Mouse (Mus musculus) megakaryocyte progenitor cell, adult 5-6 weeks (primary cell): ENCODE results near the gene Cdc25b. TPM values are rescaled to one million over a fixed set of nuclear protein-coding genes. Genes with fewer than 3 reads are reported as not detected.

Source experiments
- ATAC-seq: replicated peaks from 2 replicates; pipeline ENCODE4 v1.8.0; 2016; ENCODE audit warnings: mild to moderate bottlenecking, moderate TSS enrichment, inconsistent platforms; ENCODE audit not compliant: poor library complexity
- total RNA-seq, 2 experiments: library from RNA; stranded (forward) in 1 of 2; stranded (reverse) in 1 of 2; fragments of 157-497, 149-512 nt in 1 of 2; fragments of 200-1000 nt in 1 of 2; gene quantifications; 2 replicates each; pipeline versions ENCODE4 v1.2.3 to v1.2.4; 2015 to 2017

Gene Cdc25b
- total RNA-seq, 2 experiments from 2014 or later, result 8.9 to 13.4 TPM

DNA sequence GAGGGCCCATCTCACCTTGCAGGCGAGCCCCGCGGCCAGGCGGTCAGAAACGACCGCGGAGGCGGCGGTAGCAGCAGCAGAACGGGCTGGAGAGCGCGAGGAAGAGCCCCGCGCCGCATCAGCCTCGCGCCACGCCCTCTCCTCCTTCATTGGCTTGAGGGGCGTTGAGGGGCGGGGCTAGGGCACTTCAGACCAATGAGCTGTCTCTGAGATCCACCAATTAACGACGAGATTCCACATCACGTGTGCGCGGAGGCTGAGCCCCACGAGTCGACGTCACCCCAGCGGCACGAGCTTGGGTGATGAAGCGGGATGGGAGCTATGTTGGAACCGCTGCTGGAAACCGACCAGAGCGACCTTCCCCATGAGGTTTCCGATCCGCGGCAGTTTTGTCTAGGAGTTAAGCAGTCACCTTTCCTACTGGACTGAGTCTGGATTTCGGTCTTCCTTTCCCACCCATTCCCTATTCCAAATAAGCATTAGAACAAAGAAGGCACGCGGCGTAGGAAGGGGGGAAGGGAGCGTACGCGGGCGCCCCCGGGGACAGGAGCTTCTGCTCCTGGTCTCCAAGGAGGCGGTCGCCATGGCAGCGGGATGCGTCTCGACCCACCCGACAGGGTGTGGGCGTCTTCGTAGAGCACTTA, 26.7 kb upstream of the Cdc25b start, which contains the start of gene 1700037H04Rik:
TSS of gene 1700037H04Rik (minus strand) at position 144 of the 644 bp plus-strand sequence.
- ATAC-seq, result peak; percentile 93

DNA sequence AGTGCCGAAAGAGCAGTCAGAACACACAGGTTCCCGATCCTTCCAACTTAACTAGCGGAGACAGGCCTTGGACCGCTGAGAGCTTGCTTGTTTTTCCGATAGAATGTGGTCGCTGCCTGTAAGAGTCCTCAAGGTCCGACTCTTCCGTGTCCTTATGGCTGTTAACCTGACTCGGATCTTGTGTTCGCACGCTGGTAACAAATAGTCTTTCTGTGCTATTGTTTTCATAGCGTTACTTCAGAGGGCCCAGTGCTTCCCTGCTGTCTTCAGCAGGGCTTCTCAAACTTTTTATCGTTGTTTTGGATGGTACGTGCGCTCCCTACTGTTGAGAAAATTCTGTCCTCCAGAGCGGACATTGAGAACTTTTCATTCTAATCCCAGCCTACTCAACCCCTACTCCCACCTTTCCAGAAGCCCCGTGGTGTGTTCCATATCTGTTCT, 26.1 kb upstream of the Cdc25b start:
- ATAC-seq, result peak; percentile 27; the same call in 1 of the 2 replicates

- ATAC-seq, result no peak
These were observed 22.8 kb upstream of the Cdc25b start for GRCm38 (mm10) chr2:131163924-131164323.

GRCm38 (mm10) chr2:131166172-131166571, 20.6 kb upstream of the Cdc25b start:
- ATAC-seq, result no peak

- no peak for ATAC-seq
These were observed 18.8 kb upstream of the Cdc25b start for GRCm38 (mm10) chr2:131167984-131168383.

DNA sequence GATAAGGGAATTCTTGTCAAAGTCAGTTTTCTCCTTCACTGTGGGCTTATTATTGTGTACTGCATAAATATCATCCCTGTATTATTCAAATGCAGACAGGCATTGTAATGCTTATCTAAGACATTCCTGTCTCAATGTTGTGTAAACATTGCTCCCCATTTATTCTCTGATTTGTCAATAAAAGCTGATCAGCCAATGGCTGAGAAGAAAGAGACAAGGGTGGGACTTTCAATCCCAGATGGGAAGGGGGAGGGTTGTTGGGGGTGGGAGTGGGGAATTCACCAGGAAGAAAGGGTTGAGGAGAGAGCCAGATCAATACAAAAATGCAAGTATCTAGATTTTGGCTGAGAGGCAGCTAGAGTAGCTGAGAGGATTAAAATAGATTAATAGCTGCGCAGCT, 17.8 kb upstream of the Cdc25b start:
- no peak for ATAC-seq

- no peak for ATAC-seq
These were observed 15.8 kb upstream of the Cdc25b start for GRCm38 (mm10) chr2:131170936-131171335.

GRCm38 (mm10) chr2:131171401-131172104, 15.2 kb upstream of the Cdc25b start:
- peak; percentile 11; the same call in 1 of the 2 replicates for ATAC-seq

DNA sequence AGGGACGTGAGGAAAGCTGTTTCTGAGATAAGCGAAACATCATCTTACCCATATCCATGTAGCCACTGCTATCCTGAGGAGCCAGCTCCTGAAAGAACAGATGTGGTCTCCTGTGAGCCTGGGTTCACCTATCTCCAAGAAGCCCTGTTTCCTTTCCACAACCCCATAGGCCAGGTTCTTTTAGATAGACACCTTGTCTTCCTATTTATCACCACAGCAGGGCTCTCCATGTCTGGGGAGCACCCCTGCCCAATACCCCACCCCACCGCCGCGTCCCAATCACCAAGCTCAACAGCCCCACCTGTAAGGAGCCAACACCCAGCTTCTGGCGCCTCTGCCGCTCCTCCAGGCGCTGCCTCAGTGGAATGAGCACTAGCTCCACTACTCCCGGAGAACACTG, 14.4 kb upstream of the Cdc25b start:
- 0 out of 2 replicates have a peak, but pooled peaks have one; percentile 13 for ATAC-seq

DNA sequence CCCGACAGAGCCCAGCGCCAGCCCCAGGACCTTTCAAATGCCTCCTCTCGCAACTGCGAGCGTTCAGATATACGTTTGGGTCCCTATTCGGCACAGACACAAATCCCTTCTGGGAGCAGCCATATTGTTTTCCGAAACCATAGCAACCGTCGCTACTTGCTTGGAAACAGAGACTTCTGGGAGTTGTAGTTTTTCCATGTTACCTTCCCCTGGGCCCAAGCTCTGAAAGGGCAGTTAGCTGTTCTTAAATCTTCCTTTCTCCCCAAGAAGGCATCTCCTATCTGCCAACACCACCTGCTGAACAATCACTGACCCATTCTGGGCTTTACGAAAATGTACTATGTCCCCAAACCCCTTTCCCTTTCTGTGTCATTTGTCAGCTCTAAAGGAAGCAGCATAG, 12.0 kb upstream of the Cdc25b start:
- ATAC-seq, result peak; percentile 69

DNA sequence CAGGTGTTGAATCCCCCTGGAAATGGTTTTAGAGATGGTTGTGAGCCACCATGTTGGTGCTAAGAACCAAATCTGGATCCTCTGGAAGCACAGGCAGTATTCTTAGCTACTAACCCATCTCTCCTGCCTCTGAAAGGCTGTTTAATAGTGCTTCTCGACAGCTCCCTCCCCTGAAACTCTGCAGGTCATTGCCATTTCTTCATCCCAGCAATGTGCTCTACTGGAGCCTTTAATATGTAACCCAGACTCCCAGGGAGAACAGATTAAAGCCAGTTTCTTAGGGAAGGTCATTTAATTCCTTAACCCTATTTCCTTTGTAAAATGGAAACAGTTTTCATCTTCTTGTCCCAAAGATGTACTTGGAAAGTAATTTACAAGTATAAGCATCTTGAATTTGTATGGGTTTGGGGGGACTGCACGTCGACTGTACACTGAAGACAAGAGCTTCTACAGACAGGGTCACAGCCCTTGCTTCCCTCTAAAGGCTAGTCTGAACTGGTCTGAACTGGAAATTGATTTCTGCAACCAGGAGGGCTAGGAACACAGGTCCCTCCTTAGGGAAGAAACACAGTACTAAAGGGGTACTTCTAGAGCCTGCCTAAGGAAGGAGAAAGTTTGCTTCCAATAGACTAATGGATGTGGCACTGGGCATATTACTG, 11.3 kb upstream of the Cdc25b start:
- ATAC-seq, result no peak

- no peak for ATAC-seq
These were observed 10.8 kb upstream of the Cdc25b start for GRCm38 (mm10) chr2:131175945-131176309.

DNA sequence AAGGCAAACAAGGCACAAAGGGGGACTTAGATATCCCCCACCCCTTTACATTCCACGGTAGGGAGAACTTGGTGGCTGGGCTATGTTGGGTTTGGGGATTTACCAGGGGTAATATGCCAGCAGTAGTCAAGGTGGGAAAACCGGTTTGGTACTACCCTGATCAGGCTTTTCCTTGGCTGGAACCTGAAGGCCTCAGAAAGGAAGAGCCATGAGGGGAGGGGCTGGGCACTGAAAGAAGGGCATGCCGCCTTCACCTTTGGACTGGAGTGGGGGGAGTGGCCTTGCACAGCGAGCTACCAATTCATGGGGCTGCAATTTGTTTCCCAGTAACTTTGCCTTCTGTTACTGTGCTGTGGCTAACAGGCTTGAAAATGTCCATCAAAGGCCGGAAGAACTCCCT, 10.3 kb upstream of the Cdc25b start:
- no peak for ATAC-seq

GRCm38 (mm10) chr2:131177932-131178331, 8.8 kb upstream of the Cdc25b start:
- ATAC-seq, result no peak

DNA sequence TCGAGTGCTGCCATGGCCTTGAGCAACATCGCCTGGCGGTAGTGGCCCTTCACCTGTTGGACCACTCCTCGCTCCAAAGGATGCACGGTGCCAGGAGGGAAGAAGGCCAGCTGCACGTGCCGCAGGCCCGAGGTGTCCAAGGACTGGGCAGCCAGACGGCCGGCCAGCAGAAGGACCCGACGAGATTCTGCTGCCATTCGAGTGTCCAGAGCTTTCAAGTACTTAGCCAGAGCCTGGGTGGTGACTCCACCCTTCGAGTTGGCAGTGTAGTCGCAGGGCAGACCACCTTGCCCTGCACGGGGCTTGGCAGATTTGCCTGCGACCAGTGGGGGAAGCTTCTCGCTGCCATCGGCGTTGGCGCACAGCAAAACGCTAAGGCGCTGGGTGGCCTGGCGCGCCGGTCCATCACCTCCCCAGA, 7.9 kb upstream of the Cdc25b start:
- ATAC-seq, result no peak

DNA sequence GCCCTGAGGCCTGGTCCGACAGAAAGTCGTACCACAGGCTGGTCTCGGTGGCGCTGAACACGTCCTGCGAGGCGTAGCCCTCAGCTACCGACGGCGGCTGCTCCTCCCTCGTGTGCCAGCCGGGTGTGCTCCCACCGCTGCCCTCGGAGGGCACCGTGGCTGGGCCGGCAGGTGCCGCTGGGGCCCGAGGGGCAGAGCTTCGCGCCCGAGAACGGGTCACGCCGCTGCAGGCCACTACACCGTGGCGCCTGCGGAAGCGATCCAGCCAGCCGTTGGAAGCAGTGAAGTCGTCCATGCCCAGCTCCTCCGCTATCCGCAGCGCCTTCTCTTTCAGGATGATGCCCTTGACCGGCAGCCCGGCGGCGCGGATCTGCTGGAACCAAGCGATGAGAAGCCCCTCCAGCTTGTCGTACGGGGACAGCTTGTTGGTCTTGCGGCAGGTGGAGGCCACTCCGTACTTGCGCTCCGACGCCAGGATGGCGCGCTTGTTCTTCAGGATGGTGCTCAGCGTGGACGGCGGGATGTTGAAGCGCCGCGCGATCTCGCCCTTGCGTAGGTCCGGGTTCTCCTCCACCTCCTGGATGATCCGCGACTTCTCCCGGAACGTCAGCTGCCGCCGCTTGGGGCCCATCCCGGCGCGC, 7.4 kb upstream of the Cdc25b start:
- peak; percentile 45 for ATAC-seq

DNA sequence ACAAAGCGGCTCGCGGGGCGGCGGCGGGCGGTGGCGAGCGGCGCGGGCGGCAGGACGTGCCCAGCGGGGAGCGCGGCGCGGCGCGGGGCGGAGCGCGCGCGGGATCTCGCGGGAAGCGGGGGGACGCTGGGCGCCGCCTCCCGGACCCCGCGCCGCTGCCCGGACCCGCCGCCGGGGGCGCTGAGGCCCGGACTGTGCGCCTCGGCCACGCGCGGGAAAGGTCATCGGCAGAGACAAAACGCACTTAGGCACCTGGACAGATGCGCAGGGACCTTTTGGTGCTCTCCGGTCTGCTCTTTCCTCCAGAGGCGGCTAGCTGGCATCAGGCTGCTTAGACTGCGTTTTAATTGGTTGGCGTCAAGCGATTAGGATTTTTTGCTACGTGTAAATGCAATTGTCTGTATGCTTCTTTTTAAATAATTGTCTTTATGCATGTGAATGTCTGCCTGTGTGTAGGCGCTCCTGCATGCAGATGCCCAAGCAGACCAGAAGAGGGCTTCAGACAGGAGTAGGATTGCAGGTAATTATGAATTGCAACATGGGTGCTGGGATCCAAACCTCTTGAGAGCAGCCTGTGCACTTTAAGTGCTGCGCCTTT, 6.7 kb upstream of the Cdc25b start, which contains the start of gene Cenpb:
TSS of gene Cenpb (minus strand) at position 78 of the 598 bp plus-strand sequence.
- peak; percentile 68 for ATAC-seq

DNA sequence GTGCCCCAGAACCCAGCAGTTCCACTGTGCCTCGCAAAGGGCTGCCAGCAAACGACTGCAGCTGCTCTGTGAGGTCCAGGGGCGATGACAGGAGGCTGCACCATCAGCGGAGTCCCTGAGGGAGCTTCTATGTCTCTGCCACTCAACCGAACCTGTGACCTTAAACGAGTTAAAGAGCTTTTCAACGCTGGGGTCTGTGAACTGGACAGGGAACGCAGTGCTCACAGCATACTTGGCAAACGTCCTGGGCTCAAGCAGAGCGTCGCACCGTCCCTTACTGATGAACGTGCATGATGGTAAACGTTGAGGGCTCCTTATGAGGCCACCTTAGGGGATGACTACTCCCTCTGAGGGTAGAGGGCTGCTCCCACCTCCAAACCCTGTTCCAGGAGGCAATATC, 406 bp upstream of the Cdc25b start:
- no peak for ATAC-seq

- no peak for ATAC-seq
These were observed 813 bp downstream of the Cdc25b start for GRCm38 (mm10) chr2:131187602-131187922.

DNA sequence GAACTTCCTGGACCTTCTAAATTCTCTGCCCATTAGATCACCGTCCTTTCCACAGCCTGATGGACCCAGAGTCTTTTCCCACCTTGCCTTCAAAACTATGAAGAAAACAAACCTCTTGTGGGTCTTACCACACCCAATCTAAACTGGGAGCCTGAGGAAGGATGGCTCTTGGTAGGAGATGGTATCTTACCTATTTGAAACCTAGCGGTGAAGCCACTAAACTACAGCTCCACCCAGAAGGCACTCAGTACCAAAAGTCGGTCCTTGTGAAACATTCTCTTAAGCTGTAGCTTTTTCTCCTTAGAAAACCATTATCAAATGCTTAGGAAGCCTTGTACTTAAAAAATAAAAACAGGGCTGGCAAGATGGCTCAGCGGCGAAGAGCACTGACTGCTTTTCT, 1.6 kb downstream of the Cdc25b start:
- no peak for ATAC-seq
